Mouse (Mus musculus): Measurements from ENCODE around the gene Panx2. TPM values are rescaled to one million over a fixed set of nuclear protein-coding genes. Genes with fewer than 3 reads are reported as not detected.

Gene Panx2
- total and polyA plus RNA-seq, 2 experiments from 2014 or later, result 6.3 to 10.7 TPM

DNA sequence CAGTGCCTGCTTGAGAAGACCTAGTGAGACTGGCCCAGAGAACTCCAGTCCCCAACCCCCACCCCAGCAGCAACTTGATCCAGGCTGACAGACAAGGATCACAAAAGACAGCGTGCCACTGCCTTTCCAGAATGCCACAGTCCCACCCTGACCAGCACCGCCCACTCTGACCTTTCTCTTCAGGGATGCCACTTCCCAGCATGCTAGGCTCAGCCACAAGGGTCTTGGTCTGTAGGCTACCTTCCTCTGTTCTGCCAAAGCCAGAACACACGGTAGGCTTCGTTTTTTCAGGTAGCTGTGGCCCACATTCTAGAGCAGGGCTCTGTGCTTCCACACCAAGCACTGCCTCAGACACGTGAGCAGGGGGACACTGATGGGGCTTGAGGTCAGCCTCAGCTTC, 43.1 kb downstream of the Panx2 start:
- Histone ChIP-seq H3K9me3 (ENCODE audit: low read length) (no peaks in the 10 kb centered on the region), H3K9ac (no peak overlapping the region), H3K27me3 (ENCODE audit: insufficient read depth, low read length) (no peaks in the 10 kb centered on the region), H3K4me1 (ENCODE audit: insufficient read depth) (no peaks in the 10 kb centered on the region), H3K4me2 (ENCODE audit: low read depth) (no peak overlapping the region), H3K4me3 (ENCODE audit: low read depth, low read length) (no peak overlapping the region), H3K27ac (ENCODE audit: low read depth, low read length) (no peak overlapping the region), H3K36me3 (ENCODE audit: insufficient read depth) (peaks cover 92% of the 10 kb centered on the region)
- DNase-seq (no peak), ATAC-seq (no peak)
- WGBS, result 64% methylated on average over 5 of the region's 5 CpGs
- TF ChIP-seq CTCF (IDR thresholded peaks at IDR 0.05; ENCODE audit: low read depth), result no peak

DNA sequence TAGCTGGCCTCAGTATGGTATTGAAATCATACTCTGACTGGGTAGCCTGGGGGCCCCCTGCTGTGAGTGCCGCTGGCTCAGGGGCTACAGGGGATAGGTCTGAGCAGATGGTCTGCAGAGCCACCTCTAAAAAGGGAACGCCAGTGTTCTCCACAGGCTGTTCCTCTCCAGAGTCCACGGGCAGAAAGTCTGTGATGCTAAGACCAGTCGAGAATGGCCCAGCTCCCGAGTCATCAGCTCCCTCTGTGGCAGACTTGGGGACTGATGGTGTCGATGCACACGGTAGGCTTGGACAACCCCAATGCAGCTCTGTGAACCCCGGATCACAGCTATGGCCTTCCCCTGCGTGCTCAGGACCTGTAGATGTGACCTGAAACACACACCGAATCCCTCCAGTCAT, 44.4 kb downstream of the Panx2 start:
- TF ChIP-seq CTCF (IDR thresholded peaks at IDR 0.05; ENCODE audit: low read depth), result no peak
- Histone ChIP-seq H3K27me3 (ENCODE audit: insufficient read depth, low read length) (no peaks in the 10 kb centered on the region), H3K4me2 (ENCODE audit: low read depth) (no peak overlapping the region), H3K9ac (no peak overlapping the region), H3K4me1 (ENCODE audit: insufficient read depth) (no peaks in the 10 kb centered on the region), H3K9me3 (ENCODE audit: low read length) (no peaks in the 10 kb centered on the region), H3K36me3 (ENCODE audit: insufficient read depth) (peaks cover 95% of the 10 kb centered on the region), H3K27ac (ENCODE audit: low read depth, low read length) (no peak overlapping the region), H3K4me3 (ENCODE audit: low read depth, low read length) (no peak overlapping the region)
- no peak for DNase-seq
- no peak for ATAC-seq
- 85% methylated on average over 10 of the region's 10 CpGs for WGBS

DNA sequence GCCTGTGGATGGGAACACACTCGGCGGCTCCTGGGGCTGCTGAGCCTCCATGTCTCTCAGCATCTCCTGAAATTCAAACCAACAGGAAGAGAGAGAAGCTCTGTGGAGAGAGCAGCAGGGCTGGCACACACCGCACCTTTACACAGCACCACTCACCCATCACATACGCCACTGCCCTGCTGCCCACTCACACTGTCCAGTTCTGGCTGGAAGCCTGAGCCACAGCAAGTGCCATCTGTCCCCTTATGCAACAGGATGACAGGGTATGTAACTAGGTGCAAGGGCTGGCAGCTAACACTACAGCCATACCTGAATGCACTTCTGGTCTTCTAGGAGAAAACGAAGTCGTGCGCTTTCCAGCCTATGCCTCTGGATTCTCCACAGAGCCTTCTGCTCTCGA, 44.9 kb downstream of the Panx2 start:
- DNase-seq, result no peak
- TF ChIP-seq CTCF (IDR thresholded peaks at IDR 0.05; ENCODE audit: low read depth), result no peak
- H3K9ac ChIP-seq, result no peak overlapping the region
- H3K4me1 ChIP-seq (ENCODE audit: insufficient read depth), result no peaks in the 10 kb centered on the region
- H3K4me2 ChIP-seq (ENCODE audit: low read depth), result no peak overlapping the region
- no peak for ATAC-seq
- H3K4me3 ChIP-seq (ENCODE audit: low read depth, low read length), result no peak overlapping the region
- no peaks in the 10 kb centered on the region for H3K27me3 ChIP-seq (ENCODE audit: insufficient read depth, low read length)
- peaks cover 95% of the 10 kb centered on the region for H3K36me3 ChIP-seq (ENCODE audit: insufficient read depth)
- no peaks in the 10 kb centered on the region for H3K9me3 ChIP-seq (ENCODE audit: low read length)
- WGBS, result 97% methylated on average over 8 of the region's 8 CpGs
- no peak overlapping the region for H3K27ac ChIP-seq (ENCODE audit: low read depth, low read length)

DNA sequence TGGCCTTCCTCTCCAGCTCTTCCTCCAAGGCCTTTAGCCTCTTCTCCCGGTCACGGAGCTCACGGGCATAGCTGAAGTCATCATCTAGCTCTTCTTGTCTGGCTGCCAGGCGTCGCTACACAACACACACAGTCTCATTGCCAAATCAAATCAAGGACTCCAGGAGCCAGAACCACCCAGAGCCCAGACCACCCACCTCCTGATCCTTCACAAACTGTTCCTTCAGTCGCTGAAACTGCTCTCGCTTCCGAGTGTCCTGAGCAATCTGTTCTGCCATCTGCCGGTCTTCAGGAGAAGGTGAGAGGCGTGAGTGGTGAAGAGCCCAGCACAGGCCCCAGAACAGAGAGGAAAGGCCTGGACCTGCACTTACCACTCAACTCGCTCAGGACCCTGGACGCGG, 46.5 kb downstream of the Panx2 start:
- no peak for TF ChIP-seq CTCF (IDR thresholded peaks at IDR 0.05; ENCODE audit: low read depth)
- ATAC-seq (no peak), DNase-seq (no peak)
- 80% methylated on average over 13 of the region's 13 CpGs for WGBS
- H3K9ac ChIP-seq, result no peak overlapping the region
- no peaks in the 10 kb centered on the region for H3K27me3 ChIP-seq (ENCODE audit: insufficient read depth, low read length)
- H3K4me1 ChIP-seq (ENCODE audit: insufficient read depth), result no peaks in the 10 kb centered on the region
- no peak overlapping the region for H3K27ac ChIP-seq (ENCODE audit: low read depth, low read length)
- H3K36me3 ChIP-seq (ENCODE audit: insufficient read depth), result peaks cover 95% of the 10 kb centered on the region
- no peak overlapping the region for H3K4me2 ChIP-seq (ENCODE audit: low read depth)
- H3K9me3 ChIP-seq (ENCODE audit: low read length), result no peaks in the 10 kb centered on the region
- H3K4me3 ChIP-seq (ENCODE audit: low read depth, low read length), result no peak overlapping the region

DNA sequence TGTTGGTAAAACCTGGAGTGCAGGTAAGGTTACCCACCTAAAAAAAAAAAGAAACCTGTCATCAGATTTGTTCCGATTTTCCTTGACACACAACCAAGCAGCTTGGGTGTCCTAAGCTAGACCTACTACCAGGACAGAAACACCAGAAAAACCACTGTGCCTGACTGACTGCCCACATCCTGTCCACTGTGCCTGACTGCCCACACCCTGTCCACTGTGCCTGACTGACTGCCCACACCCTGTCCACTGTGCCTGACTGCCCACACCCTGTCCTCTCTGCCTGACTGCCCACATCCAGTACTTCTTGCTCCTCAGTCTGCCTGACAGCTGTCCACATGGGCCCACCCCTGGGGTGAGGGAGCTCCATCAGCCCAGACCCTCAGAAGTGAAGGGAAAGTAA, 47.4 kb downstream of the Panx2 start:
- no peaks in the 10 kb centered on the region for H3K27me3 ChIP-seq (ENCODE audit: insufficient read depth, low read length)
- no peaks in the 10 kb centered on the region for H3K9me3 ChIP-seq (ENCODE audit: low read length)
- no peak overlapping the region for H3K9ac ChIP-seq
- no peak overlapping the region for H3K27ac ChIP-seq (ENCODE audit: low read depth, low read length)
- H3K4me2 ChIP-seq (ENCODE audit: low read depth), result no peak overlapping the region
- no peak for TF ChIP-seq CTCF (IDR thresholded peaks at IDR 0.05; ENCODE audit: low read depth)
- no peak overlapping the region for H3K4me3 ChIP-seq (ENCODE audit: low read depth, low read length)
- DNase-seq (no peak), ATAC-seq (no peak)
- 100% methylated on average over 1 of the region's 1 CpGs for WGBS
- no peaks in the 10 kb centered on the region for H3K4me1 ChIP-seq (ENCODE audit: insufficient read depth)
- H3K36me3 ChIP-seq (ENCODE audit: insufficient read depth), result peaks cover 94% of the 10 kb centered on the region

DNA sequence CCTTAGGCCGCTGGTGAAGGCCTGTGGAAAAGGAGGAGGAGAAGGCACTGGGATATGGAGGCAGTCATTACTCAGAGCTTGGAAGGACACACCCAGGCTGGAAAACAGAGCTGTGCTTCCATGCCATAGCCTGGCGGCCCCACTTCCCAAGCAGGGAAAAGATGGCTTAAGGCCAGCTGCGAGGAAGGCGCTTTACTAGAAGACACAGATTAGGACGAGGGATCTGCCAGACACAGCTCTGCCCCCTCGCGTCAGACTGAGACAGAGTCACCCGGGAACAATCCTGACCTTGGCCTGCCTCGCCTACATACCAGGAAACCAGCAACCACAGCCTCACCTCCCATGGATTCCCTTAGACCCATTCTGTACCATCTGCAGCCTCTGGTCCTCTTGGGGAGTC, 50.6 kb downstream of the Panx2 start:
- H3K4me3 ChIP-seq (ENCODE audit: low read depth, low read length), result no peak overlapping the region
- ATAC-seq (no peak), DNase-seq (no peak)
- H3K9me3 ChIP-seq (ENCODE audit: low read length), result no peaks in the 10 kb centered on the region
- peaks cover 82% of the 10 kb centered on the region for H3K36me3 ChIP-seq (ENCODE audit: insufficient read depth)
- H3K4me2 ChIP-seq (ENCODE audit: low read depth), result no peak overlapping the region
- H3K9ac ChIP-seq, result no peak overlapping the region
- H3K4me1 ChIP-seq (ENCODE audit: insufficient read depth), result no peaks in the 10 kb centered on the region
- 81% methylated on average over 9 of the region's 9 CpGs for WGBS
- no peak overlapping the region for H3K27ac ChIP-seq (ENCODE audit: low read depth, low read length)
- H3K27me3 ChIP-seq (ENCODE audit: insufficient read depth, low read length), result no peaks in the 10 kb centered on the region
- TF ChIP-seq CTCF (IDR thresholded peaks at IDR 0.05; ENCODE audit: low read depth), result no peak

DNA sequence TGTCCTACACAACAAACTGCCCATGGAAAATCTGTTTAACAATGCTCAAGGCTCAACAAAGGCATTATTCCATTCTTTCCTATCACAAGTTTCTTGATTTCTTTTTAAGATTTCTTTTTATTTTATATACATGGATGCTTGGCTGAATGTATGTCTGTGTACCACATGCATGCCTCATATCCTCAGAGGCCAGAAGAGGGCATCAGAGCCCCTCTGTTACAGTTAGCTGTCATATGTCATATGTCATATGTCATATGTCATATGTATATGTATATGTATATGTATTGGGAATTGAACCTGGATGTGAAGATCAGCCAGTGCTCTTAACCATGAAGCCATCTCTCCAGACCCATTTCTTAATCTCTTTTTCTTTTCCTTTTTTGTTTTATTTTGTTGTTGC, 58.5 kb downstream of the Panx2 start:
- DNase-seq (no peak), ATAC-seq (no peak)
- TF ChIP-seq CTCF (IDR thresholded peaks at IDR 0.05; ENCODE audit: low read depth), result peak; percentile 54
- Histone ChIP-seq H3K4me1 (ENCODE audit: insufficient read depth) (peaks cover 13% of the 10 kb centered on the region; the same call in 1 of the 2 replicates), H3K9ac (no peak overlapping the region), H3K36me3 (ENCODE audit: insufficient read depth) (peaks cover 17% of the 10 kb centered on the region), H3K27me3 (ENCODE audit: insufficient read depth, low read length) (no peaks in the 10 kb centered on the region), H3K27ac (ENCODE audit: low read depth, low read length) (no peak overlapping the region), H3K4me2 (ENCODE audit: low read depth) (no peak overlapping the region), H3K4me3 (ENCODE audit: low read depth, low read length) (no peak overlapping the region), H3K9me3 (ENCODE audit: low read length) (no peaks in the 10 kb centered on the region)
